Mouse (Mus musculus) embryonic facial prominence, embryonic 15.5 days (tissue): ENCODE data around the gene Hcar1. TPM values are rescaled to one million over a fixed set of nuclear protein-coding genes. Genes with fewer than 3 reads are reported as not detected.

Source experiments
- ATAC-seq: fragments of 200-750 bp; cut with Nextera tagmentation; 2 replicates; pipeline ENCODE4 v1.8.0; 2017; ENCODE audit warnings: low read depth, moderate TSS enrichment; ENCODE audit not compliant: insufficient number of reproducible peaks, low FRiP score, low TSS enrichment
- H3K27ac ChIP-seq: fragments of 300-500 bp; sonication (generic); replicated peaks from 2 replicates; pipeline ENCODE4 v1.5.1; 2015; ENCODE audit warnings: mild to moderate bottlenecking, inconsistent platforms
- H3K27me3 ChIP-seq: fragments of 300-500 bp; sonication (generic); 2 replicates; pipeline ENCODE4 v1.6.1; 2015; ENCODE audit warnings: inconsistent platforms
- H3K36me3 ChIP-seq: fragments of 300-500 bp; sonication (generic); 2 replicates; pipeline ENCODE4 v1.6.1; 2015; ENCODE audit warnings: mild to moderate bottlenecking, inconsistent platforms
- H3K4me1 ChIP-seq: fragments of 300-500 bp; sonication (generic); 2 replicates; pipeline ENCODE4 v1.6.1; 2015; ENCODE audit warnings: inconsistent platforms
- H3K4me2 ChIP-seq: fragments of 300-500 bp; sonication (generic); replicated peaks from 2 replicates; pipeline ENCODE4 v1.6.1; 2015; ENCODE audit warnings: mild to moderate bottlenecking, inconsistent platforms
- H3K4me3 ChIP-seq: fragments of 300-500 bp; sonication (generic); replicated peaks from 2 replicates; pipeline ENCODE4 v1.5.1; 2015; ENCODE audit warnings: mild to moderate bottlenecking, inconsistent platforms
- H3K9ac ChIP-seq: fragments of 300-500 bp; sonication (generic); 2 replicates; pipeline ENCODE4 v1.6.1; 2015; ENCODE audit warnings: inconsistent platforms
- H3K9me3 ChIP-seq: fragments of 300-500 bp; sonication (generic); replicated peaks from 2 replicates; pipeline ENCODE4 v1.6.1; 2016; ENCODE audit warnings: inconsistent platforms
- WGBS: fragments of 180-500 bp; shearing (Covaris S2); methylation state at CpG from one replicate; pipeline ENCODE4 v1.1.7; 2015; 5-methylcytosine and 5-hydroxymethylcytosine counted together
- polyA plus RNA-seq: library from polyadenylated mRNA; unstranded; fragments of >200 nt; fragmentation: Nextera tagmentation; extraction: Ambion mirVana; gene quantifications from 2 replicates; pipeline ENCODE4 v1.2.1, GENCODE M21; 2015

Gene Hcar1
- polyA plus RNA-seq, 1 experiment from 2014 or later, result 0.76 TPM

DNA sequence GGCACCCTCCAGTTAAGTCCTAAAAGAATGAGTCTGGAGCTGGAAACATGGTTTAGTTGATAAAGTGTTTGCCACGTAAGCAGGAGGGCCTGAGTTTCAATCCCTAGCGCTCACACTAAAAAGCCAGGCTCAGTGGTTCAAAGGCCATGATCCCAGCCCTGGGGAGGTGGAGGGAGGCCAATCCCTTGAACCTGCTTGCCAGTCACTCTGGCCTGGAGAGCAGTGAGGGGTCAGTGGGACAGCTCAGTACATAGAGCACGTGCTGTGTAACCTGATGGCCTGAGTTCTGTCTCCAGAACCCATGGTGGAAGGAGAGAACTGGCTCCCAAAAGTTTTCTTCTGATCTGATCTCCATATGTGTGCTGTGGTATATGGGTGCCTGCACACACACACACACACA lies 45.0 kb downstream of the Hcar1 start:
- WGBS, result 84% methylated on average over 3 of the region's 3 CpGs
- no peaks in the 10 kb centered on the region for H3K27me3 ChIP-seq
- no peaks in the 10 kb centered on the region for H3K36me3 ChIP-seq
- no peak overlapping the region for H3K4me3 ChIP-seq
- no peaks in the 10 kb centered on the region for H3K4me1 ChIP-seq
- no peak overlapping the region for H3K9ac ChIP-seq
- H3K9me3 ChIP-seq, result no peaks in the 10 kb centered on the region
- H3K27ac ChIP-seq, result no peak overlapping the region
- H3K4me2 ChIP-seq, result no peak overlapping the region
- no peak for ATAC-seq

DNA sequence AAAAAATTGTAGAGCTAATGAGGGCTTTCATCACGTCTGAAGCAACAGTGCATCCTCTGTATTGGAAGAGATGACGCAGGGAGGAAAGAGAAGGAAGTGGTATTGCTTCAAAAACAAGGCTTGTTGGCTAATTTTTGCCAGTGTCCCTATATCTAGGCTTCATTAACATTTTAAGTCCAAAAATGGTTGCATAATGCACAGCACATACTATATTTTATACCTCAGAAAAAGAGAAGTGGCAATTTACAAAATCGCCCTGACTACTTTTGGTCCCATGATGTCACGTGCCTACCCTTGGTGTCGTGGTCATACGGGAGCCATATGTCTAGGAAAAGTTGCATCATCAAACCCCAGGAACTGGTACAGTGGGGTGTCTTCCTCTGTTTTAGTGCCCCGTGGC lies 47.5 kb downstream of the Hcar1 start:
- Histone ChIP-seq H3K9me3 (no peaks in the 10 kb centered on the region), H3K36me3 (no peaks in the 10 kb centered on the region)
- ATAC-seq, result no peak

DNA sequence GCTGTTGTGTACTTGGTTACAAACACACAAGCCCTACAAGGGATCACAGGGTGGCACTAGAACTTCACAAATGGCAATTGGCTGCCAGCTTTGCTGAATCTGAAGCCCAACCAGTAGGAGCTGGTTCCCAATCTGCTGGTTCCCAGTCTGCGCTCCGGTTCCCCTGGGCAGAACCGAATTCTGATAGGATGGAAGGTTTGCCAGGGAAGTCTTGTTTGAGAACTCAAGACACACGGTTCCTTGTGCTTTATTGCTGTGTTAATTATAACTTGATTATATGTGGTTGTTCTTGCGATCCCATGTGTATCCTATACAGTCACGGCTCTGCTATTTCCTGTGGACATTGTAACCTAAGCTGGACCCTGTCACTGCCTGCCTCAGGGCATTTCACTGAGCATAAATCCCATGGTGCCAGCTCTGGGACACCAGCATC lies 52.1 kb downstream of the Hcar1 start:
- Histone ChIP-seq H3K9me3 (no peaks in the 10 kb centered on the region), H3K4me1 (no peaks in the 10 kb centered on the region), H3K4me2 (no peak overlapping the region), H3K27ac (no peak overlapping the region), H3K9ac (no peak overlapping the region), H3K27me3 (no peaks in the 10 kb centered on the region), H3K4me3 (no peak overlapping the region), H3K36me3 (0 out of 2 replicates have a peak, but pooled peaks cover 3% of the 10 kb centered on the region)
- ATAC-seq, result no peak; the same call in 1 of the 2 replicates
- 39% methylated on average over 6 of the region's 6 CpGs for WGBS

More for the DNA sequence above, 47.5 kb downstream of the Hcar1 start:
- Histone ChIP-seq H3K4me2 (no peak overlapping the region), H3K27ac (no peak overlapping the region), H3K27me3 (no peaks in the 10 kb centered on the region), H3K4me3 (no peak overlapping the region), H3K4me1 (no peaks in the 10 kb centered on the region), H3K9ac (no peak overlapping the region)
- 85% methylated on average over 7 of the region's 7 CpGs for WGBS

Other genes with a start within 250 kb of the Hcar1 start
- gene Clip1, start 195.4 kb downstream of the Hcar1 start, polyA plus RNA-seq, result 43.0 and 44.7 TPM in 2 replicates
- gene Zcchc8, start 158.9 kb downstream of the Hcar1 start, polyA plus RNA-seq, result 66.6 and 73.6 TPM in 2 replicates
- 111 and 113 TPM in 2 replicates for gene Rsrc2, start 130.6 kb downstream of the Hcar1 start, polyA plus RNA-seq
- 19.8 and 19.9 TPM in 2 replicates for gene Kntc1, start 130.3 kb downstream of the Hcar1 start, polyA plus RNA-seq
- gene Hcar2, start 14.5 kb downstream of the Hcar1 start, polyA plus RNA-seq, result 5.0 and 7.5 TPM in 2 replicates
- gene Denr, start 27.2 kb upstream of the Hcar1 start, polyA plus RNA-seq, result 128 TPM in 2 replicates
- gene Gm43518, start 47.4 kb upstream of the Hcar1 start, polyA plus RNA-seq, result 1.9 and 2.9 TPM in 2 replicates
- gene Ccdc62, start 50.7 kb upstream of the Hcar1 start, polyA plus RNA-seq, result 5.4 and 7.5 TPM in 2 replicates
- gene Hip1r, start 93.6 kb upstream of the Hcar1 start, polyA plus RNA-seq, result 14.2 and 16.1 TPM in 2 replicates
- 37.7 and 39.1 TPM in 2 replicates for gene Vps37b, start 152.2 kb upstream of the Hcar1 start, polyA plus RNA-seq
- 2.4 and 2.9 TPM in 2 replicates for gene Abcb9, start 215.8 kb upstream of the Hcar1 start, polyA plus RNA-seq
- 21.8 and 25.7 TPM in 2 replicates for gene Ogfod2, start 232.3 kb upstream of the Hcar1 start, polyA plus RNA-seq
- gene Arl6ip4, start 236.1 kb upstream of the Hcar1 start, polyA plus RNA-seq, result 96.2 and 103 TPM in 2 replicates